Mouse (Mus musculus) frontal cortex, adult (tissue): ENCODE measurements at regions not wholly inside any gene's neighbourhood (a gene's known extent, or its start where the extent isn't known, plus 50 kb on each side); places are given as distances from the start of the nearest gene placed in this dataset.

Experiments used
- ATAC-seq: cut with Nextera tagmentation; 2 replicates; pipeline ENCODE4 v1.9.2; 2017; ENCODE audit warnings: mild to moderate bottlenecking, moderate library complexity, mixed read lengths; ENCODE audit not compliant: low TSS enrichment

DNA sequence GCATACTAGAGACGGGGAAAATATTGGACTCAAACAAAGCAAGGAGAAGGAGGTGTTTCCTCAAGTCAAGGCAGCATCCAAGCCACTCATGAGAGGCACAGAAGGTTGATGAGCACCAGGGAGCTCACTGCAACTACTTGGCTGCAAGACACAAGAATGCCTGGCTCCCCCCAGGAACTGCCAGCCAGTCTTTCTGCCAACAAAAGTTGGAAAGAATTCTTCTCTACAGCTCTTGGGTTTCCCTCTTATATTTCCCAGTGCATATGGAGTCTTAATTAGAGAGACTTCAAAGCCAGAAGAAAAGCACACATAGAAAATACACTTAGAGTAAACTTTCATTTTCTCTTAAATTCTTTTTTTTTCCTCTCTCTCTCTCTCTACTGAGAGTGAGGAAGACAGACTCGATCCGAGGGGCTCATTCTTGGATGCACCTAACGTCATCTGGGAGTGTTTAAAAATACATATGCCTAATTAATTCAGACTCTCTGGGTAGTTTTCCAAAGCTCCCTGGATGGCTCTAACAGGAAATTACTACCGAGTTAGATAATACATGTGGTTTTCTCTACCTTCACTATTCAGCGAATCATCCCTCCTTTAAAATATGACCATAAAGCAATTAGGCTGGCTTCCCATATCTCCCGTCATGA is 222.7 kb downstream of the Fam84b start:
- peak; percentile 91 for ATAC-seq

GRCm38 (mm10) chr15:60618801-60619200 is 234.8 kb downstream of the Fam84b start:
- no peak for ATAC-seq

DNA sequence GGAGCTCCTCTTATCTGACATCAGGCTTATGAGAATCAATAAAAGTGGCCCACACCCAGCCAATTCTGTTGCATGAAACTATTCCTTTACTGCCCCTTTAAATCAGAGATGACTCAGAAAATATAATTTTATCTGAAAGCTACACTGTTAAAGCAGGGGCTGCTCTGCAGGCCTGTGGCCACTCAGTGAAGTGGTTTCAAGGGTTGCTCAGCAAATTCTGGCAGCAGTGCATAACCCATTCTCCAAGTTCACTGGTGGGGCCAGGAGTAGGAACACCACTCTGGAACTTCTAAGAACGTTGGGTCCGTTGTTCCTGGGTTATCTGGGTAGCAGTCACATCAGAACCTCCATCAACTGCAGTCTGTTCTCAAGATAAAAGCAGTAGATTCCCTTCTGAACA is 236.2 kb downstream of the Fam84b start:
- ATAC-seq, result no peak

GRCm38 (mm10) chr15:60601885-60602284 is 251.7 kb downstream of the Fam84b start:
- ATAC-seq, result no peak

GRCm38 (mm10) chr15:60577084-60577483 is 276.5 kb downstream of the Fam84b start:
- ATAC-seq, result no peak

DNA sequence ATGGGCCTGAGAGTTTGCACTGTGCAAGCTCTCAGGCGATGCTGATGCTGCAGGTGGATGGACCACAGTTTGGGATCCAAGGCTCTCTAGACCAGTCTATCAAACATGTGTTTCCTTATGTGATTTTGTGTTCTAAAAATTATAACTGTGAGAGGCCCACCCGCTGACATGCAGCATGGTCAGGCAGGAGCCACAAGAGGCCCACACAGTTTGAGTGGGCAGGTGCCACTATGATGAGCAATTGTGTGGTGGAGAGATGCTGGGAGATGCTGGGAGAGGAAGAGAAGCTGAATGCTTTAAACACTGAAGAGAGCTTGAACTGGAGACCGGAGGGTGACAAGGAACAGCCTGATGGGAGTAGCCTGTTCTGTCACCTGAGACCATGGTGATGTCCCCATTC is 287.3 kb downstream of the Fam84b start:
- ATAC-seq, result peak; percentile 73

DNA sequence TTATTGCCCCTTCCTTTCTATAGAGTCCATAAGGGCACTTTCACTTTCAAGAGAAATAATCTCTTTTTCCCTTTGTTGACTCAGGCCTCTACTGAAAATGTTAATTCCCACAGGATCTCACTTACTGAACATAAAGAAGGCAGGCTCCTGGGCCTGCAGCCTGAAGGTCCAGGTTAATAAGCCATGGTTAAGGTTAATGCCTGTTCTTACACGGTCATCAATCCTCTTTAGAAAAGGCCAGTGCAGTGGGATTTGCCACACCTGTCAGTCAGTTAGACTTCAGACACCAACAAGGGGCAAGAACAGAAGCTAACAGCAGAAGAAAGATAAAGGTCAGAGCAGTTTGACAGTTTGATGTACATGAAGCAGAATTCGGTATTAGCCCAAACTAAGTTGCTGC is 288.6 kb downstream of the Fam84b start:
- no peak for ATAC-seq

DNA sequence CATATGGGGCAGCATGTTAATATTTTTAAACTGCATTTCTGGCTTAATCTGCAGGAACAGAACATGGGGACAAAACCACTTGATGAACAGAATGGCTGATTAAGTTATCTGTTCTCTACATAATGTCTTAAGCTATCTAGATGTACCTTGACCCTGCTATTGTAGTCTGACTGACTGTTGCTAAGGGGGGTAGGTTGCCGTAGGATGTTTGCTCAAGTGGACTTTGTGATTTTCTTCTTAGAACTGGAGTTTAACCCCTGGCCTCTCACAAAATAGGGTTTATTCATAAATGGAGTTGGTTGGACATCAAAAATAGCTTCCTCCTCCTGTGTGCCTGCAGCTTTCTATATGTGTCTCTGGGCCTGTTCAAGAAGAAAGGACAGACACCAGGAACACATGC is 292.9 kb downstream of the Fam84b start:
- no peak for ATAC-seq

GRCm38 (mm10) chr15:60555691-60556090 is 297.9 kb downstream of the Fam84b start:
- ATAC-seq, result no peak

DNA sequence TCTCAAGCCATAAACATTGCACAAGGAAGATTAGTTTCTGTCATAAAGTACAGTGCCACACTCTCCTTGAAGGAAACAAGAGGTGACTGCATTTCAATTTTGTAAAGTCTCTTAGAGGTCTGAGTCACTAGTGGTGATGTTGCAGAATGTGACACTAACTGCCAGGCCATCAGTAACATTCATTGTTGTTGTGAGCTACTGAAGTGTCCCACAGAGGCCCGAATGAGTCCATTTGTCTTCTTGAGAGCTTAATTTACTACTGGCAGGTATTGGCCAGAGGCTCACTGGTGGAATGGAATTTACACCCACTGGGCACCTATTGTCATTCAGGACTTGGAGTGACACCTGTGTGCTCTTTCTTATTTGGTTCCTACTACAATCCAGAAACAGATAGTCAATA is 299.0 kb downstream of the Fam84b start:
- no peak for ATAC-seq

- peak; percentile 67 for ATAC-seq
Observed at GRCm38 (mm10) chr15:60548045-60548444, 305.5 kb downstream of the Fam84b start.

DNA sequence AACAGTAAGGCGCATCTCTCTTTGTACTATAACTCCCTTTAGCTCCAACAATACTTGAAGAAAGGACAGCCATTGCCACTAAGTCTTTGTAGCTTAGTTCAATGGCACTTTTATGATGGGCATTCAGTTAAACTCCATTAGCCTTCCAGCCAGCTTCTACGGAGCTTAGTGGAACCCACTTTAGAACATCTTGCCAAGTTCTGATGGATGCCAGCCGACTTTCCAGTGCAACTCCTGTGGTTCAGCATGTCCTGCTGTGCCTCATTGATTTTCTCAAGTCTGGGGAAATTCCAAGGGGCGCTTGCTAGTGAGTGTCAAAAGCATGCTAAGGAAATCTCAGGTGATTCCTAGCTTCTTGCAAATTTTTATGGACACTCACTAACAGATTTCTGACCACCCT is 316.4 kb downstream of the Fam84b start:
- ATAC-seq, result no peak

DNA sequence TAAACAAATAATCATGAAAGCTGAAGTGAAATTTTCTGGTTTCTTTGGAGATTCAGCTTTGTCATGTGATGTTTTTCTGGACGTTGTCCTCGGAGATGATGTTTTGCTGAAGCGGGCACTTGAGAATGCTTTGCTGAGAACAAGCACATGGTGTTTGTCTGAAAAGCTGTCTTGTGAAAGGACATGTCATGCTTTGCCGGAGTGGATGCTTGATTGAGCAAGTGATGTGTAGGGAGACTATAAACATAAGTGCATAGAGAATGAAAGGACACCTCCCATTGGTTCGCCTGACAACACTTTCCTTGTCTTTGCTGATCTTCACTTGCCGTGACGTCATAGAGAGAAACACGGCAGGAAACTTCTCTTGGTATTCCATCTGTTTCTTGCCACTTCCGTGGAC is 318.9 kb downstream of the Fam84b start:
- no peak for ATAC-seq

DNA sequence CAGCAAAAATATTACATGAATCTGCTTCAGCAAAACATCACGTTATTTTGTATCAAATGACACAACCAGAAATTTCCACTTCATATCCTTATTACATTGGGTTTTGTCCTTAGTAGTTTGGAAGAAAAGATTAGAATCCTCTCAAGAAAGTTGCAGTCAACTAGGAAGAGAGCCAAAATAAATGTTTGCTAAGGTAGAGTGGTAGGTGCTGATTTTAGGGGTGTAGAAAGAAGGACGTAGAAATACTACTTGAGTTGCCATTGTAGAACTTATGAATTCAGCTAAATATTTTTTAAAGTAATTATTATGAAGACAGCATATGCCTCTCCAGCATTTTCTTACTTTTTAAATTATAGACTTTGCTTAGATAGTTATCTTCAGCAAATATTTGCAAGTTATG is 336.8 kb downstream of the Fam84b start:
- no peak for ATAC-seq

- ATAC-seq, result no peak
Observed at GRCm38 (mm10) chr15:60476755-60477310, 376.7 kb downstream of the Fam84b start.

DNA sequence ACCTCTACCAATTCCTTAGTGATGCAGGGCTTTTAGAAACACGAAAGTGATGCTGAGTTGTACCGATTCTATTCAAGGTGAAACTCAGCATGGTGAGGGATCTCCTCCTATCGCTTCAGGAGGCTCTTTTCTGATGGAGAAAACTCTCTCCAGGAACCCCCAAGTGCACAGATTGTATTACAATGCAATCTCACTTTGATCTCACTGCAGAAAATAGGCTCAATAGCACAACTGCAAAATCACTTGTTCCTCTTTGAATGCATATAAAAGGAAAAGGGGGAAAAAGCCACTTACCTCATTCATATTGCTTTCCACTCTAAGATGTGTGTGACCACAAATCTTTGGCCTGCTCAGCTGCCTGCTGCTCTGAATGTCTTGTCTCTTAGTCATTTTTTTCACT is 378.5 kb downstream of the Fam84b start:
- no peak for ATAC-seq

DNA sequence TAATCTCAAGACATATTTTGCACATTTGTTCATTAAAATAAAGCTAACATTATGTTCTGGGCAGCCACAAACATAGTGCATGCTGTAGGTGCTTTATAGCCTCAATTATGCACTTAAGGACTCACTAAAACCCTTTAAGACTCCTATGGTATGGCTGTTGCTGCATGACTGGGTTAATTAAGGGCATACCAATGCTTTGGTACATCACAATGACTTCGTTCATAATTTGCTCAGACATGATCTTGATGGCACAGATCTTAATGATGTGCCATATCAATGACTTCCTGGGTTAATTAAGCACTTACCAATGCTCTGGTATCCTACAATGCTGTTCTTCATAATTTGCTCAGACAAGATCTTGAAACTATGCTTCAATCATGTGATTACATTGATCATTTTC is 415.5 kb upstream of the 4933412E24Rik start:
- ATAC-seq, result no peak

- peak; percentile 80 for ATAC-seq
Observed at GRCm38 (mm10) chr15:60419081-60419480, 402.7 kb upstream of the 4933412E24Rik start.

GRCm38 (mm10) chr15:60392267-60392666 is 375.9 kb upstream of the 4933412E24Rik start:
- no peak for ATAC-seq

- no peak for ATAC-seq
Observed at GRCm38 (mm10) chr15:60390336-60390735, 373.9 kb upstream of the 4933412E24Rik start.

GRCm38 (mm10) chr15:60387962-60388361 is 371.5 kb upstream of the 4933412E24Rik start:
- ATAC-seq, result no peak
